ENCODE assay signal across 14 mouse cellular contexts in the genomic region with DNA sequence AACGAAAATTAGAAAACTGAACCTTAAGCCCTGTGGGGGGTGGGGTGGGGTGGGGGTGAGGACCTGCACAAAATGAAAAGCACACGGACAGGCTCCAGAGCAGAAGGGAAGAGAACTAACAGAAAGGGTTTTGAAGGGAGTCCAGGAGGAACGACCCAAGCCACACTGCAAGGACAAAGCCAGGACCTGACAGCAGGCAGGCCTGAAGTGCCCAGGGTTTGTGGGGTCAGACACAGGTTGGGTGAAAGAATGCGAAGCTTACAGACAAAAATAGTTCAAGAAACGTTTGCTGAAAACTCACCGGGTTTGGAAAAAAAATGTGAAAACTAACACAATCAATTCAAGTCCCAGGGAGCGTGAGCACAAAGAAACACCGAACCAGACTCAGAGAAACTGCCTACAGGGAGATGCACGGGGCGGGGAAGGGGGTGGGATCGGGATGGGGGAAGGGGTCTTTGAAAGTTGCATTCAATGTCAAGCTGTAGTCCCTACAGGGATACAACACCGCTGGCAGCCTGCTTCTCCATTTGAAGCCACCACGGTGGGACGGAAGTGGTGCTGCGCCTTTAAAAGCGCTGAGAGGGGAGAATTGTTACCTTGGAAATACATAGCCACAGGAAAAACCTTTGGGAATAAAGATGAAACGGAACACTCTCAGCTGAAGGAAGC.
DNase-seq lines count a peak whose midpoint lies in the region; ATAC-seq lines count a peak whose summit lies in the region.
"Had no signal": no experiment of that assay in that cellular context is flagged by ENCODE, and none has a peak within 500 bp of the region (broad histone marks: within the 10 kb centered on the region; RNA-seq: fewer than 3 reads in every experiment).

No protein-coding gene starts in this region.

- no peak overlapping the region for H3K4me3 ChIP-seq in forebrain, embryonic 13.5 days
- H3K4me3 ChIP-seq in hindbrain, embryonic 16.5 days (ENCODE audit: low read length), result no peak overlapping the region
- H3K4me3 ChIP-seq in neural tube, embryonic 12.5 days, result no peak overlapping the region

- H3K4me2 ChIP-seq in forebrain, embryonic 13.5 days, result peak overlapping the region; percentile 42
- H3K4me2 ChIP-seq in hindbrain, embryonic 16.5 days (ENCODE audit: low read length), result peak overlapping the region; percentile 39
- peak overlapping the region; percentile 44 for H3K4me2 ChIP-seq in neural tube, embryonic 12.5 days (replicated peaks)

- peaks cover 28% of the 10 kb centered on the region for H3K4me1 ChIP-seq in forebrain, embryonic 13.5 days
- H3K4me1 ChIP-seq in hindbrain, embryonic 16.5 days (ENCODE audit: control insufficient read depth, insufficient read depth, low read depth, low read length), result peaks cover 17% of the 10 kb centered on the region
- peaks cover 25% of the 10 kb centered on the region for H3K4me1 ChIP-seq in neural tube, embryonic 12.5 days

- no peak overlapping the region for H3K9ac ChIP-seq in forebrain, embryonic 13.5 days
- H3K9ac ChIP-seq in hindbrain, embryonic 16.5 days (ENCODE audit: low read depth, low read length), result no peak overlapping the region
- H3K9ac ChIP-seq in neural tube, embryonic 12.5 days, result no peak overlapping the region

- no peaks in the 10 kb centered on the region for H3K36me3 ChIP-seq in forebrain, embryonic 13.5 days (ENCODE audit: poor library complexity, severe bottlenecking)
- H3K36me3 ChIP-seq in hindbrain, embryonic 16.5 days (ENCODE audit: control insufficient read depth, insufficient read depth, low read length), result no peaks in the 10 kb centered on the region
- no peaks in the 10 kb centered on the region for H3K36me3 ChIP-seq in neural tube, embryonic 12.5 days

- 14% methylated on average over 17 of the region's 17 CpGs for WGBS in forebrain, embryonic 13.5 days
- 10% methylated on average over 17 of the region's 17 CpGs for WGBS in hindbrain, embryonic 16.5 days
- WGBS in neural tube, embryonic 12.5 days, result 11% methylated on average over 17 of the region's 17 CpGs

- H3K27me3 ChIP-seq in forebrain, embryonic 13.5 days, result no peaks in the 10 kb centered on the region
- H3K27me3 ChIP-seq in hindbrain, embryonic 16.5 days (replicated peaks; ENCODE audit: control insufficient read depth, insufficient read depth, low read length), result no peaks in the 10 kb centered on the region
- no peaks in the 10 kb centered on the region for H3K27me3 ChIP-seq in neural tube, embryonic 12.5 days (replicated peaks)

- no peak overlapping the region; the same call in 1 of the 2 replicates for H3K27ac ChIP-seq in forebrain, embryonic 13.5 days
- no peak overlapping the region for H3K27ac ChIP-seq in hindbrain, embryonic 16.5 days (ENCODE audit: low read depth, low read length)
- H3K27ac ChIP-seq in neural tube, embryonic 12.5 days, result no peak overlapping the region

- no peaks in the 10 kb centered on the region for H3K9me3 ChIP-seq in forebrain, embryonic 13.5 days (replicated peaks)
- H3K9me3 ChIP-seq in hindbrain, embryonic 16.5 days (ENCODE audit: control insufficient read depth, low read length), result no peaks in the 10 kb centered on the region
- no peaks in the 10 kb centered on the region for H3K9me3 ChIP-seq in neural tube, embryonic 12.5 days

- peak; percentile 23 for DNase-seq in embryo, embryonic 10.5 days (ENCODE audit: low spot score)
- DNase-seq in embryo, embryonic 10 days (ENCODE audit: low spot score), result no peak
- no peak for DNase-seq in frontal cortex, adult 2 months (ENCODE audit: extremely low spot score in 1 of 2, low spot score in 1 of 2)
- no peak for DNase-seq in testis, postnatal 10 days (ENCODE audit: low spot score)
- DNase-seq in gastrocnemius, postnatal 4 days (ENCODE audit: low spot score in 2 of 2), result no peak
- DNase-seq: adrenal gland, adult 8-10 months; cerebellum, postnatal 36 days; heart, postnatal 14 days; kidney, adult 11 months; lung, postnatal 36 days; thymus, adult 2 months had no signal

- no peak for ATAC-seq in forebrain, embryonic 13.5 days
- no peak for ATAC-seq in hindbrain, embryonic 16.5 days
- no peak for ATAC-seq in neural tube, embryonic 12.5 days (ENCODE audit: low FRiP score, low read depth)
